9 mouse cellular contexts compared by ENCODE assay signal in genomic region chr11:54304471-54304873, GRCm38 (mm10). TPM values are rescaled to one million over a fixed set of nuclear protein-coding genes. Genes with fewer than 3 reads are reported as not detected.
DNase-seq lines count a peak whose midpoint lies in the region; ATAC-seq and TF ChIP-seq lines count a peak whose summit lies in the region.
"Had no signal": no experiment of that assay in that cellular context is flagged by ENCODE, and none has a peak within 500 bp of the region (broad histone marks: within the 10 kb centered on the region; RNA-seq: fewer than 3 reads in every experiment).

No protein-coding gene starts in this region.

- 8% methylated on average over 7 of the region's 7 CpGs for WGBS in heart, embryonic 13.5 days
- WGBS in hindbrain, embryonic 10.5 days: 1% methylated on average over 7 of the region's 7 CpGs
- WGBS in midbrain, embryonic 11.5 days: 2% methylated on average over 7 of the region's 7 CpGs

- H3K4me1 ChIP-seq in heart, embryonic 13.5 days: peaks cover 10% of the 10 kb centered on the region
- peaks cover 39% of the 10 kb centered on the region for H3K4me1 ChIP-seq in hindbrain, embryonic 10.5 days (replicated peaks)
- H3K4me1 ChIP-seq in midbrain, embryonic 11.5 days (ENCODE audit: control insufficient read depth, insufficient read depth, low read length): peaks cover 19% of the 10 kb centered on the region

- intact Hi-C loops in heart, postnatal 36 days (cut with DNase I): loop anchor here (10.0 kb wide), 1 partner anchor 170 kb away; no protein-coding TSS in a partner anchor

- H3K9ac ChIP-seq in heart, embryonic 13.5 days: peak overlapping the region; percentile 68
- peak overlapping the region; percentile 92 for H3K9ac ChIP-seq in midbrain, embryonic 11.5 days (ENCODE audit: low read length)

- no peak for TF ChIP-seq CTCF in brain, embryonic 14.5 days (IDR thresholded peaks at IDR 0.05; ENCODE audit: borderline replicate concordance, extremely low read depth, insufficient read depth, insufficient read length)

- no peak for TF ChIP-seq POLR2A in brain, embryonic 14.5 days (IDR thresholded peaks at IDR 0.05; ENCODE audit: borderline replicate concordance, extremely low read depth, insufficient read depth, insufficient read length, poor library complexity, severe bottlenecking)

- ATAC-seq in heart, embryonic 13.5 days (ENCODE audit: extremely low read depth, insufficient number of reproducible peaks, low FRiP score, low TSS enrichment): no peak
- ATAC-seq in midbrain, embryonic 11.5 days (ENCODE audit: low FRiP score): peak; percentile 36; the same call in 1 of the 2 replicates

- H3K27me3 ChIP-seq in heart, embryonic 13.5 days (replicated peaks): peaks cover 53% of the 10 kb centered on the region
- peaks cover 9% of the 10 kb centered on the region for H3K27me3 ChIP-seq in hindbrain, embryonic 10.5 days (ENCODE audit: insufficient read depth, poor library complexity, severe bottlenecking)
- no peaks in the 10 kb centered on the region for H3K27me3 ChIP-seq in midbrain, embryonic 11.5 days (ENCODE audit: control insufficient read depth, insufficient read depth, low read length)

- peak overlapping the region; percentile 93 for H3K4me2 ChIP-seq in heart, embryonic 13.5 days
- H3K4me2 ChIP-seq in midbrain, embryonic 11.5 days: peak overlapping the region; percentile 58

- H3K27ac ChIP-seq in heart, embryonic 13.5 days (replicated peaks): no peak overlapping the region
- peak overlapping the region; percentile 93 for H3K27ac ChIP-seq in hindbrain, embryonic 10.5 days
- H3K27ac ChIP-seq in midbrain, embryonic 11.5 days (ENCODE audit: low read depth, low read length): peak overlapping the region; percentile 22

- no peak for DNase-seq in heart, postnatal 36 days
- peak; percentile 65 for DNase-seq in brain, embryonic 14.5 days (ENCODE audit: low read depth)
- no peak for DNase-seq in hindbrain, embryonic 10.5 days (ENCODE audit: low spot score)
- no peak for DNase-seq in midbrain, embryonic 11.5 days (ENCODE audit: low spot score, missing footprints)
- no peak for DNase-seq in natural killer cell, adult 2 months (ENCODE audit: low spot score in 2 of 2)
- DNase-seq in spleen, postnatal 14 days (ENCODE audit: low spot score in 2 of 2): no peak
- no peak for DNase-seq in left cerebral cortex, adult 11 months (ENCODE audit: low spot score)

- no peaks in the 10 kb centered on the region for H3K9me3 ChIP-seq in heart, embryonic 13.5 days
- H3K9me3 ChIP-seq in hindbrain, embryonic 10.5 days: 0 out of 2 replicates have a peak, but pooled peaks cover under 1% of the 10 kb centered on the region
- H3K9me3 ChIP-seq in midbrain, embryonic 11.5 days (ENCODE audit: control insufficient read depth, low read length): no peaks in the 10 kb centered on the region

- no peaks in the 10 kb centered on the region for H3K36me3 ChIP-seq in heart, embryonic 13.5 days
- no peaks in the 10 kb centered on the region for H3K36me3 ChIP-seq in hindbrain, embryonic 10.5 days
- no peaks in the 10 kb centered on the region for H3K36me3 ChIP-seq in midbrain, embryonic 11.5 days (ENCODE audit: control insufficient read depth, insufficient read depth, low read length)

- peak overlapping the region; percentile 59 for H3K4me3 ChIP-seq in heart, embryonic 13.5 days
- H3K4me3 ChIP-seq in hindbrain, embryonic 10.5 days: peak overlapping the region; percentile 84
- peak overlapping the region; percentile 47 for H3K4me3 ChIP-seq in midbrain, embryonic 11.5 days (ENCODE audit: low read depth, low read length)

RNA-seq across cellular contexts. Expression of gene Acsl6, which starts 0.9 kb away (rescaled TPM):
- 0.35 and 0.76 TPM in 2 replicates for polyA plus RNA-seq in heart, embryonic 13.5 days (2015; fragmentation: Nextera tagmentation; extraction: Ambion mirVana)
- total RNA-seq in heart, postnatal 36 days (2021): 1 to 10 TPM; 3.1 to 5.9 TPM
- 46.4 and 50.9 TPM in 2 replicates for polyA plus RNA-seq in brain, embryonic 14.5 days (2012; rRNA removed)
- polyA plus RNA-seq in hindbrain, embryonic 10.5 days (2016; fragmentation: Nextera tagmentation; extraction: Ambion mirVana): 12.4 and 18.2 TPM in 2 replicates
- polyA plus RNA-seq in midbrain, embryonic 11.5 days (2014; fragmentation: Nextera tagmentation; extraction: Ambion mirVana): 20.4 and 22.4 TPM in 2 replicates

RNA-seq across cellular contexts. Expression of gene Il3, which starts 37.4 kb away (rescaled TPM):
- not detected in 2 replicates for polyA plus RNA-seq in heart, embryonic 13.5 days (2015; fragmentation: Nextera tagmentation; extraction: Ambion mirVana)
- total RNA-seq in heart, postnatal 36 days (2021): not detected
- polyA plus RNA-seq in brain, embryonic 14.5 days (2012; rRNA removed): not detected in 2 replicates
- not detected in 2 replicates for polyA plus RNA-seq in hindbrain, embryonic 10.5 days (2016; fragmentation: Nextera tagmentation; extraction: Ambion mirVana)
- polyA plus RNA-seq in midbrain, embryonic 11.5 days (2014; fragmentation: Nextera tagmentation; extraction: Ambion mirVana): not detected in 2 replicates
- total RNA-seq: MEL had no signal

RNA-seq across cellular contexts. Expression of gene Csf2, which starts 55.0 kb away (rescaled TPM):
- polyA plus RNA-seq in heart, embryonic 13.5 days (2015; fragmentation: Nextera tagmentation; extraction: Ambion mirVana): not detected in 2 replicates
- not detected for total RNA-seq in heart, postnatal 36 days (2021)
- polyA plus RNA-seq in brain, embryonic 14.5 days (2012; rRNA removed): not detected in 2 replicates
- polyA plus RNA-seq in hindbrain, embryonic 10.5 days (2016; fragmentation: Nextera tagmentation; extraction: Ambion mirVana): not detected in 2 replicates
- not detected in 2 replicates for polyA plus RNA-seq in midbrain, embryonic 11.5 days (2014; fragmentation: Nextera tagmentation; extraction: Ambion mirVana)
- total RNA-seq: MEL had no signal
